Mouse (Mus musculus) forebrain, embryonic 16.5 days (tissue): ENCODE results near the gene Gck. TPM values are rescaled to one million over a fixed set of nuclear protein-coding genes. Genes with fewer than 3 reads are reported as not detected.
A peak's percentile ranks its signal among the peaks of the same experiment; 100 is the strongest.

Experiments used
- ATAC-seq: fragments of 200-750 bp; cut with Nextera tagmentation; 2 replicates; pipeline ENCODE4 v1.8.0; 2017; ENCODE audit warnings: mild to moderate bottlenecking, moderate library complexity
- H3K27ac ChIP-seq: fragments of 300-500 bp; sonication (generic); 2 replicates; pipeline ENCODE4 v1.5.1; 2014; ENCODE audit warnings: low read length, control low read depth
- H3K27me3 ChIP-seq: fragments of 300-500 bp; sonication (generic); replicated peaks from 2 replicates; pipeline ENCODE4 v1.6.1; 2014; ENCODE audit warnings: low read length; ENCODE audit not compliant: control insufficient read depth, insufficient read depth
- H3K36me3 ChIP-seq: fragments of 300-500 bp; sonication (generic); 2 replicates; pipeline ENCODE4 v1.6.1; 2014; ENCODE audit not compliant: control insufficient read depth, insufficient read depth
- H3K4me1 ChIP-seq: fragments of 300-500 bp; sonication (generic); replicated peaks from 2 replicates; pipeline ENCODE4 v1.6.1; 2014; ENCODE audit warnings: low read length; ENCODE audit not compliant: control insufficient read depth, insufficient read depth
- H3K4me2 ChIP-seq: fragments of 300-500 bp; sonication (generic); 2 replicates; pipeline ENCODE4 v1.6.1; 2014; ENCODE audit warnings: mild to moderate bottlenecking, low read length, control low read depth
- H3K4me3 ChIP-seq: fragments of 300-500 bp; sonication (generic); replicated peaks from 2 replicates; pipeline ENCODE4 v1.5.1; 2014; ENCODE audit warnings: mild to moderate bottlenecking, low read length, control low read depth
- H3K9ac ChIP-seq: fragments of 300-500 bp; sonication (generic); replicated peaks from 2 replicates; pipeline ENCODE4 v1.6.1; 2014; ENCODE audit warnings: low read depth, low read length, control low read depth
- H3K9me3 ChIP-seq: fragments of 300-500 bp; sonication (generic); 2 replicates; pipeline ENCODE4 v1.6.1; 2016; ENCODE audit warnings: low read length; ENCODE audit not compliant: control insufficient read depth
- WGBS: fragments of 180-500 bp; shearing (Covaris S2); extraction: QIAGEN DNeasy Blood & Tissue Kit; methylation state at CpG from one replicate; pipeline ENCODE4 v1.1.7; 2014; 5-methylcytosine and 5-hydroxymethylcytosine counted together
- polyA plus RNA-seq: library from polyadenylated mRNA; unstranded; fragments of >200 nt; fragmentation: Nextera tagmentation; extraction: Ambion mirVana; gene quantifications from 2 replicates; pipeline ENCODE4 v1.2.1, GENCODE M21; 2015

Gck gene
- polyA plus RNA-seq, 1 experiment from 2014 or later = 8.2 TPM

- Histone ChIP-seq H3K9me3 (no peaks in the 10 kb centered on the region), H3K36me3 (0 out of 2 replicates have a peak, but pooled peaks cover 6% of the 10 kb centered on the region), H3K9ac (no peak overlapping the region), H3K27ac (no peak overlapping the region), H3K4me3 (no peak overlapping the region), H3K4me1 (peaks cover under 1% of the 10 kb centered on the region; the same call in 1 of the 2 replicates), H3K4me2 (no peak overlapping the region), H3K27me3 (peaks cover 3% of the 10 kb centered on the region)
- no peak for ATAC-seq
- 87% methylated on average over 2 of the region's 2 CpGs for WGBS
Observed at GRCm38 (mm10) chr11:5867196-5867595, 82.7 kb downstream of the Gck start.

- Histone ChIP-seq H3K27me3 (peaks cover 17% of the 10 kb centered on the region), H3K27ac (no peak overlapping the region), H3K9ac (no peak overlapping the region), H3K4me1 (peaks cover 12% of the 10 kb centered on the region), H3K4me2 (peak overlapping the region; percentile 52), H3K4me3 (peak overlapping the region; percentile 31), H3K9me3 (no peaks in the 10 kb centered on the region), H3K36me3 (no peaks in the 10 kb centered on the region)
- ATAC-seq = no peak
- WGBS = 39% methylated on average over 15 of the region's 15 CpGs
Observed at GRCm38 (mm10) chr11:5862394-5863105, 87.3 kb downstream of the Gck start.

- H3K27me3 ChIP-seq = peaks cover 17% of the 10 kb centered on the region
- ATAC-seq = peak; percentile 50; the same call in 1 of the 2 replicates
Observed at GRCm38 (mm10) chr11:5861678-5862393, 88.0 kb downstream of the Gck start, which contains the start of gene Aebp1. TSS of gene Aebp1 (plus strand) at chr11:5861947.

GRCm38 (mm10) chr11:5860639-5861038 is 89.2 kb downstream of the Gck start:
- ATAC-seq = no peak
- H3K4me3 ChIP-seq = no peak overlapping the region
- no peaks in the 10 kb centered on the region for H3K36me3 ChIP-seq
- peaks cover 17% of the 10 kb centered on the region for H3K27me3 ChIP-seq
- H3K4me1 ChIP-seq = peaks cover 12% of the 10 kb centered on the region
- H3K27ac ChIP-seq = no peak overlapping the region
- no peak overlapping the region for H3K9ac ChIP-seq
- WGBS = 61% methylated on average over 6 of the region's 6 CpGs
- no peaks in the 10 kb centered on the region for H3K9me3 ChIP-seq
- no peak overlapping the region for H3K4me2 ChIP-seq

More at GRCm38 (mm10) chr11:5861678-5862393, 88.0 kb downstream of the Gck start, which contains the start of gene Aebp1:
- Histone ChIP-seq H3K4me2 (peak within 1 kb of the TSS; percentile 52), H3K36me3 (no peaks in the 10 kb centered on the region), H3K27ac (no peak within 1 kb of the TSS), H3K4me3 (peak within 1 kb of the TSS; percentile 31), H3K4me1 (peaks cover 12% of the 10 kb centered on the region), H3K9ac (peak within 1 kb of the TSS; percentile 36), H3K9me3 (no peaks in the 10 kb centered on the region)
- WGBS = 3% methylated on average over 52 of the region's 59 CpGs

- Histone ChIP-seq H3K27me3 (peaks cover 17% of the 10 kb centered on the region), H3K9me3 (no peaks in the 10 kb centered on the region), H3K4me2 (no peak overlapping the region), H3K9ac (no peak overlapping the region), H3K27ac (no peak overlapping the region), H3K4me1 (peaks cover 12% of the 10 kb centered on the region), H3K36me3 (no peaks in the 10 kb centered on the region), H3K4me3 (no peak overlapping the region)
- no peak for ATAC-seq
- WGBS = 84% methylated on average over 13 of the region's 13 CpGs
Observed at GRCm38 (mm10) chr11:5859883-5860550, 89.9 kb downstream of the Gck start.

- Histone ChIP-seq H3K4me1 (peaks cover 12% of the 10 kb centered on the region), H3K36me3 (no peaks in the 10 kb centered on the region), H3K27ac (no peak overlapping the region), H3K9ac (no peak overlapping the region), H3K9me3 (no peaks in the 10 kb centered on the region), H3K27me3 (peaks cover 17% of the 10 kb centered on the region), H3K4me3 (no peak overlapping the region), H3K4me2 (no peak overlapping the region)
- ATAC-seq = no peak
- WGBS = 68% methylated on average over 1 of the region's 1 CpGs
Observed at GRCm38 (mm10) chr11:5858723-5859122, 91.2 kb downstream of the Gck start.

- Histone ChIP-seq H3K36me3 (no peaks in the 10 kb centered on the region), H3K4me3 (no peak overlapping the region), H3K9me3 (no peaks in the 10 kb centered on the region), H3K9ac (no peak overlapping the region), H3K27ac (no peak overlapping the region), H3K27me3 (peaks cover 10% of the 10 kb centered on the region), H3K4me1 (peaks cover 6% of the 10 kb centered on the region), H3K4me2 (no peak overlapping the region)
- WGBS = 81% methylated on average over 8 of the region's 8 CpGs
- no peak for ATAC-seq
Observed at GRCm38 (mm10) chr11:5856479-5857130, 93.3 kb downstream of the Gck start.

GRCm38 (mm10) chr11:5855902-5856301 is 94.0 kb downstream of the Gck start:
- ATAC-seq = no peak
- H3K27ac ChIP-seq = no peak overlapping the region
- H3K4me2 ChIP-seq = no peak overlapping the region
- H3K9me3 ChIP-seq = no peaks in the 10 kb centered on the region
- 42% methylated on average over 7 of the region's 7 CpGs for WGBS
- no peak overlapping the region for H3K4me3 ChIP-seq
- no peaks in the 10 kb centered on the region for H3K4me1 ChIP-seq
- no peaks in the 10 kb centered on the region for H3K36me3 ChIP-seq
- H3K9ac ChIP-seq = no peak overlapping the region
- H3K27me3 ChIP-seq = peaks cover 4% of the 10 kb centered on the region; the same call in 1 of the 2 replicates

- Histone ChIP-seq H3K9ac (no peak overlapping the region), H3K4me3 (no peak overlapping the region), H3K4me1 (no peaks in the 10 kb centered on the region), H3K27me3 (peaks cover 4% of the 10 kb centered on the region; the same call in 1 of the 2 replicates), H3K9me3 (no peaks in the 10 kb centered on the region), H3K27ac (no peak overlapping the region), H3K36me3 (no peaks in the 10 kb centered on the region), H3K4me2 (no peak overlapping the region)
- no peak for ATAC-seq
Observed at GRCm38 (mm10) chr11:5855481-5855880, 94.4 kb downstream of the Gck start.
